Mouse (Mus musculus): ENCODE measurements around the gene Hivep3. TPM values are rescaled to one million over a fixed set of nuclear protein-coding genes. Genes with fewer than 3 reads are reported as not detected.

Hivep3 gene
- polyA plus RNA-seq, 1 experiment, result 0.54 TPM

GRCm38 (mm10) chr4:120000881-120001280, 267.3 kb downstream of the Hivep3 start:
- no peak overlapping the region for H3K4me3 ChIP-seq

GRCm38 (mm10) chr4:120003006-120003405, 269.4 kb downstream of the Hivep3 start:
- no peaks in the 10 kb centered on the region for H3K27me3 ChIP-seq (ENCODE audit: control insufficient read depth, insufficient read depth, insufficient read length)
- no peak overlapping the region for H3K4me3 ChIP-seq
- no peaks in the 10 kb centered on the region for H3K36me3 ChIP-seq (ENCODE audit: control insufficient read depth, insufficient read depth)
- TF ChIP-seq CEBPB (IDR thresholded peaks at IDR 0.05; ENCODE audit: insufficient read depth, poor library complexity, severe bottlenecking) (no peak), POLR2AphosphoS2 (IDR thresholded peaks at IDR 0.05; ENCODE audit: insufficient read length, low read depth) (no peak), TCF12 (IDR thresholded peaks at IDR 0.05; ENCODE audit: insufficient read depth, poor library complexity, severe bottlenecking) (no peak), MAX (IDR thresholded peaks at IDR 0.05; ENCODE audit: low read depth) (no peak), SRF (IDR thresholded peaks at IDR 0.05; ENCODE audit: control insufficient read depth, insufficient read length, low read depth) (no peak), POLR2A (IDR thresholded peaks at IDR 0.05; ENCODE audit: insufficient read length, low read depth) (no peak), TCF3 (IDR thresholded peaks at IDR 0.05; ENCODE audit: insufficient read length, low read depth) (no peak), USF1 (IDR thresholded peaks at IDR 0.05; ENCODE audit: low read depth) (no peak), E2F4 (IDR thresholded peaks at IDR 0.05; ENCODE audit: insufficient read depth) (no peak), MYOD1 (IDR thresholded peaks at IDR 0.05; ENCODE audit: control insufficient read depth in 1 of 3, insufficient read length in 2 of 3, low read depth in 2 of 3) (no peak), REST (IDR thresholded peaks at IDR 0.05; ENCODE audit: insufficient read depth, insufficient read length) (no peak), MYOG (IDR thresholded peaks at IDR 0.05; ENCODE audit: control insufficient read depth in 1 of 3, insufficient read depth in 1 of 3, insufficient read length in 2 of 3, low read depth in 2 of 3) (no peak)
- no peak overlapping the region for H3ac ChIP-seq (ENCODE audit: control insufficient read depth, insufficient read length)
- H3K79me2 ChIP-seq (ENCODE audit: control insufficient read depth, insufficient read depth), result no peaks in the 10 kb centered on the region
- H3K4me2 ChIP-seq (ENCODE audit: low read depth), result no peak overlapping the region

More at GRCm38 (mm10) chr4:120000881-120001280, 267.3 kb downstream of the Hivep3 start:
- Histone ChIP-seq H3K4me2 (ENCODE audit: low read depth) (no peak overlapping the region), H3K27me3 (ENCODE audit: control insufficient read depth, insufficient read depth, insufficient read length) (no peaks in the 10 kb centered on the region), H3K36me3 (ENCODE audit: control insufficient read depth, insufficient read depth) (no peaks in the 10 kb centered on the region), H3ac (ENCODE audit: control insufficient read depth, insufficient read length) (no peak overlapping the region), H3K79me2 (ENCODE audit: control insufficient read depth, insufficient read depth) (no peaks in the 10 kb centered on the region)
- TF ChIP-seq TCF12 (IDR thresholded peaks at IDR 0.05; ENCODE audit: insufficient read depth, poor library complexity, severe bottlenecking) (no peak), USF1 (IDR thresholded peaks at IDR 0.05; ENCODE audit: low read depth) (no peak), TCF3 (IDR thresholded peaks at IDR 0.05; ENCODE audit: insufficient read length, low read depth) (no peak), MAX (IDR thresholded peaks at IDR 0.05; ENCODE audit: low read depth) (no peak), CEBPB (IDR thresholded peaks at IDR 0.05; ENCODE audit: insufficient read depth, poor library complexity, severe bottlenecking) (no peak), E2F4 (IDR thresholded peaks at IDR 0.05; ENCODE audit: insufficient read depth) (no peak)

GRCm38 (mm10) chr4:120006046-120006445, 272.5 kb downstream of the Hivep3 start:
- Histone ChIP-seq H3K27me3 (ENCODE audit: control insufficient read depth, insufficient read depth, insufficient read length) (no peaks in the 10 kb centered on the region), H3K4me2 (ENCODE audit: low read depth) (no peak overlapping the region), H3ac (ENCODE audit: control insufficient read depth, insufficient read length) (no peak overlapping the region), H3K36me3 (ENCODE audit: control insufficient read depth, insufficient read depth) (no peaks in the 10 kb centered on the region), H3K4me3 (no peak overlapping the region), H3K79me2 (ENCODE audit: control insufficient read depth, insufficient read depth) (no peaks in the 10 kb centered on the region)
- no peak for TF ChIP-seq CEBPB (IDR thresholded peaks at IDR 0.05; ENCODE audit: insufficient read depth, poor library complexity, severe bottlenecking)
- no peak for TF ChIP-seq E2F4 (IDR thresholded peaks at IDR 0.05; ENCODE audit: insufficient read depth)
- TF ChIP-seq POLR2A (IDR thresholded peaks at IDR 0.05; ENCODE audit: insufficient read length, low read depth), result no peak
- TF ChIP-seq SRF (IDR thresholded peaks at IDR 0.05; ENCODE audit: control insufficient read depth, insufficient read length, low read depth), result no peak
- TF ChIP-seq POLR2AphosphoS2 (IDR thresholded peaks at IDR 0.05; ENCODE audit: insufficient read length, low read depth), result no peak
- TF ChIP-seq MAX (IDR thresholded peaks at IDR 0.05; ENCODE audit: low read depth), result no peak
- TF ChIP-seq TCF12 (IDR thresholded peaks at IDR 0.05; ENCODE audit: insufficient read depth, poor library complexity, severe bottlenecking), result no peak
- no peak for TF ChIP-seq USF1 (IDR thresholded peaks at IDR 0.05; ENCODE audit: low read depth)
- no peak for TF ChIP-seq REST (IDR thresholded peaks at IDR 0.05; ENCODE audit: insufficient read depth, insufficient read length)
- no peak for TF ChIP-seq MYOD1 (IDR thresholded peaks at IDR 0.05; ENCODE audit: control insufficient read depth in 1 of 3, insufficient read length in 2 of 3, low read depth in 2 of 3)
- TF ChIP-seq TCF3 (IDR thresholded peaks at IDR 0.05; ENCODE audit: insufficient read length, low read depth), result no peak
- TF ChIP-seq MYOG (IDR thresholded peaks at IDR 0.05; ENCODE audit: control insufficient read depth in 1 of 3, insufficient read depth in 1 of 3, insufficient read length in 2 of 3, low read depth in 2 of 3), result no peak

GRCm38 (mm10) chr4:120007889-120008288, 274.3 kb downstream of the Hivep3 start:
- Histone ChIP-seq H3K4me3 (no peak overlapping the region), H3ac (ENCODE audit: control insufficient read depth, insufficient read length) (no peak overlapping the region), H3K79me2 (ENCODE audit: control insufficient read depth, insufficient read depth) (no peaks in the 10 kb centered on the region), H3K27me3 (ENCODE audit: control insufficient read depth, insufficient read depth, insufficient read length) (no peaks in the 10 kb centered on the region), H3K36me3 (ENCODE audit: control insufficient read depth, insufficient read depth) (no peaks in the 10 kb centered on the region), H3K4me2 (ENCODE audit: low read depth) (peak overlapping the region; percentile 48)
- TF ChIP-seq POLR2AphosphoS2 (IDR thresholded peaks at IDR 0.05; ENCODE audit: insufficient read length, low read depth) (no peak), CEBPB (IDR thresholded peaks at IDR 0.05; ENCODE audit: insufficient read depth, poor library complexity, severe bottlenecking) (no peak), USF1 (IDR thresholded peaks at IDR 0.05; ENCODE audit: low read depth) (no peak), MYOG (IDR thresholded peaks at IDR 0.05; ENCODE audit: control insufficient read depth in 1 of 3, insufficient read depth in 1 of 3, insufficient read length in 2 of 3, low read depth in 2 of 3) (peak; percentile 91 to 97 (median 92)), MAX (IDR thresholded peaks at IDR 0.05; ENCODE audit: low read depth) (no peak), REST (IDR thresholded peaks at IDR 0.05; ENCODE audit: insufficient read depth, insufficient read length) (no peak), SRF (IDR thresholded peaks at IDR 0.05; ENCODE audit: control insufficient read depth, insufficient read length, low read depth) (no peak), TCF12 (IDR thresholded peaks at IDR 0.05; ENCODE audit: insufficient read depth, poor library complexity, severe bottlenecking) (peak; percentile 89), E2F4 (IDR thresholded peaks at IDR 0.05; ENCODE audit: insufficient read depth) (no peak), POLR2A (IDR thresholded peaks at IDR 0.05; ENCODE audit: insufficient read length, low read depth) (no peak), TCF3 (IDR thresholded peaks at IDR 0.05; ENCODE audit: insufficient read length, low read depth) (peak; percentile 82), MYOD1 (IDR thresholded peaks at IDR 0.05; ENCODE audit: control insufficient read depth in 1 of 3, insufficient read length in 2 of 3, low read depth in 2 of 3) (peak; percentile 69 to 92 (median 90))

Data from myocyte (in vitro differentiated cells).